In genomic region chr17:47428831-47429304, GRCm38 (mm10) we compare ENCODE assay signal across 8 mouse cellular contexts. TPM values are rescaled to one million over a fixed set of nuclear protein-coding genes. Genes with fewer than 3 reads are reported as not detected.
A peak's percentile ranks its signal among the peaks of the same experiment; 100 is the strongest.
DNase-seq lines count a peak whose midpoint lies in the region; ATAC-seq and TF ChIP-seq lines count a peak whose summit lies in the region.

No protein-coding gene starts in this region.

- no peak overlapping the region for H3K9ac ChIP-seq in ES-Bruce4 (ENCODE audit: low read depth, poor library complexity, severe bottlenecking)
- no peak overlapping the region for H3K9ac ChIP-seq in midbrain, embryonic 13.5 days (replicated peaks)

- peaks cover 3% of the 10 kb centered on the region for H3K4me1 ChIP-seq in ES-Bruce4 (ENCODE audit: control insufficient read depth, insufficient read depth, low read length)
- H3K4me1 ChIP-seq in limb, embryonic 10.5 days = peaks cover 10% of the 10 kb centered on the region
- H3K4me1 ChIP-seq in midbrain, embryonic 13.5 days (replicated peaks) = peaks cover 6% of the 10 kb centered on the region; the same call in 1 of the 2 replicates

- WGBS in limb, embryonic 10.5 days = 16% methylated on average over 8 of the region's 8 CpGs
- 5% methylated on average over 8 of the region's 8 CpGs for WGBS in midbrain, embryonic 13.5 days

- peak; percentile 81 for DNase-seq in embryo, embryonic 11 days
- peak; percentile 64 to 71 for DNase-seq in heart, postnatal 10 days
- DNase-seq in limb, embryonic 10.5 days (ENCODE audit: low spot score) = peak; percentile 69
- no peak for DNase-seq in thymus, postnatal 25 days
- no peak for DNase-seq in right cerebral cortex, postnatal 10 days (ENCODE audit: low spot score in 2 of 2)
- no peak for DNase-seq in cerebellum, postnatal 4 days (ENCODE audit: low spot score in 2 of 2)

- ATAC-seq in midbrain, embryonic 13.5 days = peak; percentile 82

- TF ChIP-seq EP300 in ES-Bruce4 (IDR thresholded peaks at IDR 0.05; ENCODE audit: insufficient read depth, low read depth, low read length) = 0 out of 2 replicates have a peak, but pooled peaks have one; percentile 9

- peak; percentile 60 for TF ChIP-seq CTCF in ES-Bruce4 (IDR thresholded peaks at IDR 0.05; ENCODE audit: low read depth, low read length)

- 0 out of 2 replicates have a peak overlapping the region, but pooled peaks have one; percentile 19 for H3K4me2 ChIP-seq in midbrain, embryonic 13.5 days (replicated peaks)

- H3K4me3 ChIP-seq in ES-Bruce4 (ENCODE audit: low read depth, low read length) = no peak overlapping the region
- no peak overlapping the region for H3K4me3 ChIP-seq in limb, embryonic 10.5 days
- H3K4me3 ChIP-seq in midbrain, embryonic 13.5 days (replicated peaks) = no peak overlapping the region

- H3K27ac ChIP-seq in ES-Bruce4 (ENCODE audit: insufficient read depth, low read length) = no peak overlapping the region
- no peak overlapping the region for H3K27ac ChIP-seq in limb, embryonic 10.5 days
- no peak overlapping the region for H3K27ac ChIP-seq in midbrain, embryonic 13.5 days

- TF ChIP-seq POLR2A in ES-Bruce4 (IDR thresholded peaks at IDR 0.05; ENCODE audit: insufficient read depth, low read length) = no peak

- H3K36me3 ChIP-seq in ES-Bruce4 (ENCODE audit: control insufficient read depth, insufficient read depth, low read length, poor library complexity, severe bottlenecking) = no peaks in the 10 kb centered on the region
- no peaks in the 10 kb centered on the region for H3K36me3 ChIP-seq in limb, embryonic 10.5 days
- H3K36me3 ChIP-seq in midbrain, embryonic 13.5 days = no peaks in the 10 kb centered on the region

- H3K9me3 ChIP-seq in ES-Bruce4 (replicated peaks; ENCODE audit: control insufficient read depth, insufficient read depth, low read length, poor library complexity, severe bottlenecking) = no peaks in the 10 kb centered on the region
- no peaks in the 10 kb centered on the region for H3K9me3 ChIP-seq in limb, embryonic 10.5 days (replicated peaks)
- H3K9me3 ChIP-seq in midbrain, embryonic 13.5 days = no peaks in the 10 kb centered on the region

- no peaks in the 10 kb centered on the region for H3K27me3 ChIP-seq in ES-Bruce4 (ENCODE audit: control insufficient read depth, insufficient read depth, low read length, poor library complexity, severe bottlenecking)
- peaks cover 41% of the 10 kb centered on the region for H3K27me3 ChIP-seq in limb, embryonic 10.5 days (ENCODE audit: low read depth, poor library complexity, severe bottlenecking)
- H3K27me3 ChIP-seq in midbrain, embryonic 13.5 days = peaks cover 6% of the 10 kb centered on the region; the same call in 1 of the 2 replicates

- intact Hi-C loops in heart, postnatal 10 days (cut with DNase I) = loop anchor here (2.0 kb wide), 1 partner anchor 20 kb away; no protein-coding TSS in a partner anchor

RNA-seq across cellular contexts. Expression of gene AI661453, which starts 7.5 kb away (rescaled TPM):
- 37.6 and 39.2 TPM in 2 replicates for polyA plus RNA-seq in ES-Bruce4 (2011; ENCODE audit: insufficient read depth, insufficient read length, low read depth, missing spikeins)
- 1 to 10 TPM; 1.5 to 2.0 TPM for total RNA-seq in heart, postnatal 10 days (2021)
- 0.23 and 0.33 TPM in 2 replicates for polyA plus RNA-seq in limb, embryonic 10.5 days (2016; fragmentation: Nextera tagmentation; extraction: Ambion mirVana)
- 0.26 and 0.30 TPM in 2 replicates for polyA plus RNA-seq in midbrain, embryonic 13.5 days (2015; fragmentation: Nextera tagmentation; extraction: Ambion mirVana)

RNA-seq across cellular contexts. Expression of gene 1700001C19Rik, which starts 8.3 kb away (rescaled TPM):
- 0.75 and 1.3 TPM in 2 replicates for polyA plus RNA-seq in ES-Bruce4 (2011; ENCODE audit: insufficient read depth, insufficient read length, low read depth, missing spikeins)
- not detected for total RNA-seq in heart, postnatal 10 days (2021)
- 0.24 and 0.31 TPM in 2 replicates for polyA plus RNA-seq in limb, embryonic 10.5 days (2016; fragmentation: Nextera tagmentation; extraction: Ambion mirVana)
- 0.62 and 0.70 TPM in 2 replicates for polyA plus RNA-seq in midbrain, embryonic 13.5 days (2015; fragmentation: Nextera tagmentation; extraction: Ambion mirVana)

RNA-seq across cellular contexts. Expression of gene Guca1a, which starts 28.5 kb away (rescaled TPM):
- 4.1 and 4.7 TPM in 2 replicates for polyA plus RNA-seq in ES-Bruce4 (2011; ENCODE audit: insufficient read depth, insufficient read length, low read depth, missing spikeins)
- under 1 TPM; 0.52 to 0.81 TPM for total RNA-seq in heart, postnatal 10 days (2021)
- 0.29 and 0.34 TPM in 2 replicates for polyA plus RNA-seq in limb, embryonic 10.5 days (2016; fragmentation: Nextera tagmentation; extraction: Ambion mirVana)
- polyA plus RNA-seq in midbrain, embryonic 13.5 days (2015; fragmentation: Nextera tagmentation; extraction: Ambion mirVana) = 0.19 and 0.31 TPM in 2 replicates

RNA-seq across cellular contexts. Expression of gene Guca1b, which starts 43.7 kb away (rescaled TPM):
- polyA plus RNA-seq in ES-Bruce4 (2011; ENCODE audit: insufficient read depth, insufficient read length, low read depth, missing spikeins) = 0.91 and 1.1 TPM in 2 replicates
- total RNA-seq in heart, postnatal 10 days (2021) = under 1 TPM in 1 of 2 experiments, not detected in 1; 0.30 TPM
- polyA plus RNA-seq in limb, embryonic 10.5 days (2016; fragmentation: Nextera tagmentation; extraction: Ambion mirVana) = 0.58 and 0.61 TPM in 2 replicates
- 0.48 and 0.93 TPM in 2 replicates for polyA plus RNA-seq in midbrain, embryonic 13.5 days (2015; fragmentation: Nextera tagmentation; extraction: Ambion mirVana)

Comparison
In these comparisons a context has a peak if more than half of its experiments do, and no peak if none do; other contexts are left out.
1. DNase-seq: peak in embryo, embryonic 11 days (single experiment), heart, postnatal 10 days (2 of 2) and limb, embryonic 10.5 days (single experiment); none in thymus, postnatal 25 days (single experiment), right cerebral cortex, postnatal 10 days (0 of 2) and cerebellum, postnatal 4 days (0 of 2).
2. RNA of gene AI661453, which starts 7.5 kb away (polyA plus RNA-seq): 37.6 to 39.2 TPM in ES-Bruce4; 0.26 to 0.30 TPM in midbrain, embryonic 13.5 days and 0.23 to 0.33 TPM in limb, embryonic 10.5 days; every median in the first group is over 10 times any median in the second.